Mouse (Mus musculus) liver, embryonic 18 days (tissue): ENCODE data around the gene Cutal. TPM values are rescaled to one million over a fixed set of nuclear protein-coding genes. Genes with fewer than 3 reads are reported as not detected.

Source experiments
- polyA plus RNA-seq: library from polyadenylated mRNA; depleted of rRNA; stranded (reverse); fragments of >200 nt; gene quantifications from 2 replicates; pipeline ENCODE4 v1.2.3, GENCODE M21; 2012; rRNA removed

The Cutal gene
- 15.3 and 24.7 TPM in 2 replicates for polyA plus RNA-seq

DNA sequence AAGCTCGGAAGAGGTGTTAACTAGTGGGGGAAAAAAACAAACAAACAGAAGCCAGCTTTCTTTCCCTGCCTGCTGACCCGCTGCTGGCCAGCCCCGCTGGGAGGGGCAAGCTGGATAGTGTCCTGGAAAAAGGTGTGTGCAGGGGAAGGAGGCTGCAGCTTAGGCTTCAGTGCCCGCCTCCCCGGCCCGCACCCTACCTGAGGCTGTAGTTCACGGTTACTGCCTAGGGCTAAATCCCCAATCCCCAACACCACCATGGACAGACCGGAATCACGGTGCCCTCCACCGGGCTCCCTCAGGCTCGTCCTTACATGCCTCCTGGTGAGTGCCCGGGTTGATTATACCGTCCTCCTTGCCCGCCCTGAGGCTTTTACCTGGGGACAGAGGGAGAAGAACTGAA is at the start of gene Cutal:
Cutal (plus strand) TSS at position 126 of the 400 bp plus-strand sequence.

DNA sequence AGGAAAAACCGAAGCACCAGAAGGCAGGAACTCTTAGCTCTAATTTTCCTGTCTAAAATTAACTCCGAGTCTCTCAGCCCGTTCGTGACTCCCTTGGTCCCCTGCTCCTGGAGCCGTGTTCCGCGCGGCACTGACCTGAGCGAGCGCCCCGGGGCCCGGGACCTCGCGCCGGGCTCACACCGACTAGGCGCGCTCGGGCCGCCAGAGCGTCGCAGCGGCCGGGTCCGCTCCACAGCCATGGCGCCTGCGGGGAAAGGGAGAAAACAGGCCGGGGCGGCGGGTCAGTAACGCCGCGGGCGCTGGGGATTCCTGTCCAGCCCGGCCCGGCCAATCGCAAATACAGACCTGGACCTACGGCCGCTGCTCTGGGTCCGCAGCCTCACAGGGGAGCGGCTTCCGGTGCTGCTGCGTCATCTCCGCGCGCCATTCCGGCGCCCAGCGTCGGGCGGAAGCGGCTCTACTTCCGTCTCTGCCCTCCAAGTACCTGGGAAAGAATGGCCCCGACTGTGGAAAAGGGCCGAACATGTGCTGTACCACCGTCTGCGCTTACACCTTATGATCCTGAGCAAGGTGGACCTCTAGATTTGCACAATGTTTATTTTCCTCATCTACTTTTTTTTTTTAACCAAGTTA is 48.3 kb upstream of the Cutal start, which contains the start of gene Fbxw2:
Fbxw2 (minus strand) TSS at position 485 of the 633 bp plus-strand sequence.

DNA sequence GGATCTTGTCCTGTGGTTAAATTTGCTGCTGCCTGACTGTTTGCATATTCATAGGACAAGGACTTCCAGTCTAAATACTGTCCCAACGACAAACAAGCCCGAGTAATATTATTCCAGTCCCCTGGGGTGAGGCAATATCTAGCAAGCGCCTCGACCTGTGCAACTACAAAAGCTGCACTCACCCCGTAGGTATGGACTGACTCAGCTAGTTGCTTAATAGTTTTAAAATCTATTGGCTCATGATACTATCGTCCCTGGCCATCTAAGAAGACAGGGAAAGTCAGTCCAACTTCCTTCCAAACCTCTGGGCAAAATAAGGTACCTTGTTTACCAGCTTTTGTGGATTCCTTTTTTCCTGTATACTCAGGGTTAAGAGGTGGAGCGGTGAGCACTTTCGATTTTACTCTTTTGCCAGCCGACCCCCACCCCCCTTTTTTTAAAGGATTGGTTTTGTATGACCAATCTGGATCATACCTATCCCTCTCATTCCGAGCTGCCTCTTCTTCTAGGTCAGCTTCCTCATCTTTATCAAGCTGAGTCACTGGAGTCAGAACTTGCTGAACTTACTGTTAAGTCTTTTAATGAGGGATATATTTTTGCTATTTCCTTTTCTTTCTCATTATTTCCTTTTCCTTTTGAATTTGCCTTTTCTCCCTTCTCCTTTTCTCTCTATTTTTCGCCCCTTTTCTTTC is 41.3 kb upstream of the Cutal start, which contains the start of gene Gm34653:
Gm34653 (plus strand) TSS at position 242 of the 692 bp plus-strand sequence.

DNA sequence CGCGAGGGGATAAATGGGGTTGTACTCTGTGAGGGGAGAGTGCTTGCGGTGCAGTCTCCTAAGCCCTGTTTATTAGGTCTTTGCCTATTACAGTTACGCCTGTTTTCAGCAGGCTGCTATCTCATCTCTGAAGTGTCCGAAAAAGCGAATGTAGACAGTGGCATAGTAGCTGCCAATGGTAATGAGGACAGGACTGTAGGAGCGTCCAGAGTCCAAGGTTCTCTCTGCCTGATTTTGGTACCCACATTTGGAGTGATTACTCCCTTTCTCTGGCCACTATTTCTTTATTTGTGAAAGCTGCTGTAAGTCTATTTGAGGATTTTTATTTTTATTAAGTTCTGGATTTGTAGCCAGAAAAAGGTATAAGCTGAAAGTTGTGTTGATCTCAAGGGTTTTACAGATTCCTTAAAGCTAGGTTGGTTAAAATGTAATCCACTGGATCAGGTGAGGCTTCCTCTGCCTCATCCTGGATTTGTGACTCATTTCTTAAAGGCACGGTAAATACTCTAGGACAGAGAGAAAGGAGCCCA is 685 bp downstream of the Cutal start, which contains the start of gene Psmd5:
Psmd5 (minus strand) TSS at position 153 of the 530 bp plus-strand sequence.

DNA sequence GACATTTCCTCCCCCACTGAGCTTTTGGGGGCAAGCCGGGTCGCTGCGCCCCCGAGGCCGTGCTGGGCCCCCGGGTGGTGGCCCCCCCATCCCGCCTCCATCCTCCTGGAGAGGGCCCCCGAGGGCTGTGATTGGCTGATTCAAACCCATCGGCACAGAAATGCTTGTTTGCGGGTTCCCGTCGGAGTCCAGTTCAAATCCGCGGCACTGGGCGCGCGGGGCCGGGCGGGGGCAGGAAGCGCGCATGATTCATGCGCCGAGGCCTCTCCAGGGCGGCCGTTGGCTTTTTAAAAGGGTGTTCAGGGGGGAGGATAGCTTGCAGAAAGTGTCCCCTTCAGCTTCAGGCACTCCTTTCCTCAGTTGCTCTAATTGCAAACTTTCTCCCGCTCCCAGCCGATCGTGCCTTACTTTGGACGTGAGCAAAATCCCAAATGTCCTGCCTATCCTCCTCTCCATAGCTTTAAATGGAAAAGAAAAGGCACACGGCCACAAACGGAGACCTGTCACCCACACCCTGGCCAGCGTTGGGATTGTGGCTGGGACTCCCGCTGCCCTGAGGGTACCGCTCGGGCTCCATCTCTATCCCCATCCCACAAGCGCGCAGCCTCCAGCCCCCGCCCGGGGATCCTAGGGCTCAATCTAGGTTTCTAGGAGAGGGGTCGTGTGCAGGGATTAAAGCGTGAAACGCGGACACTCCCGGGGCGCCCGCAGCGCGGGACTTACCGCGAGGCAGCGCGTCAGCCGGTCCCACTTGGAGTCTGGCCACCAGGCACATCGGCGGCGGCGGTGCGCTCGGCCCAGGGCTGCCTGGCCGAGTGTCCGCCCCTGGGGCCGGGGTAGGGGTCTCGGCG is 39.2 kb downstream of the Cutal start, which contains the start of gene Phf19:
Phf19 (minus strand) TSS at position 809 of the 851 bp plus-strand sequence.

Other genes starting within 250 kb of the Cutal start
- gene Gapvd1, start 119.2 kb upstream of the Cutal start, polyA plus RNA-seq: 19.9 and 22.5 TPM in 2 replicates
- 387 and 430 TPM in 2 replicates for gene Hspa5, start 102.4 kb upstream of the Cutal start, polyA plus RNA-seq
- gene Rabepk, start 74.5 kb upstream of the Cutal start, polyA plus RNA-seq: 15.3 and 16.7 TPM in 2 replicates
- 24.0 and 24.9 TPM in 2 replicates for gene Fbxw2, start 48.1 kb upstream of the Cutal start, polyA plus RNA-seq
- 0.05 and 0.07 TPM in 2 replicates for gene Gm34653, start 41.4 kb upstream of the Cutal start, polyA plus RNA-seq
- gene Psmd5, start 572 bp downstream of the Cutal start, polyA plus RNA-seq: 25.3 and 27.0 TPM in 2 replicates
- 2.2 and 2.3 TPM in 2 replicates for gene Phf19, start 39.6 kb downstream of the Cutal start, polyA plus RNA-seq
- gene Traf1, start 87.4 kb downstream of the Cutal start, polyA plus RNA-seq: 0.29 and 0.30 TPM in 2 replicates
- gene Hc, start 187.0 kb downstream of the Cutal start, polyA plus RNA-seq: 118 and 157 TPM in 2 replicates
- 85.3 and 98.8 TPM in 2 replicates for gene AI182371, start 227.1 kb downstream of the Cutal start, polyA plus RNA-seq
- 11.5 and 13.6 TPM in 2 replicates for gene Cntrl, start 235.1 kb downstream of the Cutal start, polyA plus RNA-seq